Mouse (Mus musculus) naive thymus-derived CD4-positive, alpha-beta T cell, adult 5 months (primary cell): ENCODE results near the gene Elavl3. TPM values are rescaled to one million over a fixed set of nuclear protein-coding genes. Genes with fewer than 3 reads are reported as not detected.

ENCODE experiments used
- polyA plus RNA-seq: library from polyadenylated mRNA; unstranded; fragments of 100-300 nt; shearing (Covaris generic); gene quantifications from one replicate; pipeline ENCODE4 v1.2.1, GENCODE M21; 2017

Elavl3 gene
- polyA plus RNA-seq, result not detected

GRCm38 (mm10) chr9:22051958-22052254, at the start of gene Elavl3:
Gene Elavl3 (minus strand): TSS chr9:22052023.

GRCm38 (mm10) chr9:22098993-22099696, 47.3 kb upstream of the Elavl3 start, which contains the start of gene Cnn1:
Gene Cnn1 (plus strand): TSS chr9:22099216.

GRCm38 (mm10) chr9:22085022-22085834, 33.4 kb upstream of the Elavl3 start, which contains the start of gene Ecsit:
Gene Ecsit (minus strand): TSS chr9:22085438.

GRCm38 (mm10) chr9:22070791-22071573, 19.2 kb upstream of the Elavl3 start, which contains the start of the genes Gm49318 and Zfp653:
Gene Gm49318 (minus strand): TSS chr9:22071259.
Gene Zfp653 (minus strand): TSS chr9:22071376.

GRCm38 (mm10) chr9:22002194-22003162, 49.3 kb downstream of the Elavl3 start, which contains the start of the genes Ccdc151 and Prkcsh:
Gene Ccdc151 (minus strand): TSS chr9:22002634.
Gene Prkcsh (plus strand): TSS chr9:22002806.

GRCm38 (mm10) chr9:21989230-21990110, 62.4 kb downstream of the Elavl3 start, which contains the start of gene Rgl3:
Gene Rgl3 (minus strand): TSS chr9:21989446.

Other genes starting within 250 kb of the Elavl3 start
- gene Angptl8, start 216.5 kb downstream of the Elavl3 start, polyA plus RNA-seq, result not detected
- 1.3 TPM for gene Dock6, start 199.4 kb downstream of the Elavl3 start, polyA plus RNA-seq
- 9.3 TPM for gene Rab3d, start 133.8 kb downstream of the Elavl3 start, polyA plus RNA-seq
- gene Ccdc159, start 124.6 kb downstream of the Elavl3 start, polyA plus RNA-seq, result not detected
- gene Tmem205, start 124.5 kb downstream of the Elavl3 start, polyA plus RNA-seq, result not detected
- gene Plppr2, start 115.0 kb downstream of the Elavl3 start, polyA plus RNA-seq, result 0.40 TPM
- 5.6 TPM for gene Swsap1, start 96.3 kb downstream of the Elavl3 start, polyA plus RNA-seq
- not detected for gene Epor, start 88.5 kb downstream of the Elavl3 start, polyA plus RNA-seq
- gene Rgl3, start 62.6 kb downstream of the Elavl3 start, polyA plus RNA-seq, result not detected
- not detected for gene Ccdc151, start 49.4 kb downstream of the Elavl3 start, polyA plus RNA-seq
- 65.6 TPM for gene Prkcsh, start 49.2 kb downstream of the Elavl3 start, polyA plus RNA-seq
- gene Gm49318, start 19.2 kb upstream of the Elavl3 start, polyA plus RNA-seq, result not detected
- gene Zfp653, start 19.4 kb upstream of the Elavl3 start, polyA plus RNA-seq, result 32.1 TPM
- gene Ecsit, start 33.4 kb upstream of the Elavl3 start, polyA plus RNA-seq, result 39.9 TPM
- gene Cnn1, start 47.2 kb upstream of the Elavl3 start, polyA plus RNA-seq, result not detected
- 22.8 TPM for gene Elof1, start 65.1 kb upstream of the Elavl3 start, polyA plus RNA-seq
- gene Acp5, start 83.7 kb upstream of the Elavl3 start, polyA plus RNA-seq, result 256 TPM
- gene Pigyl, start 104.8 kb upstream of the Elavl3 start, polyA plus RNA-seq, result 14.0 TPM
- gene Zfp872, start 136.1 kb upstream of the Elavl3 start, polyA plus RNA-seq, result not detected
- 68.4 TPM for gene Zfp809, start 173.7 kb upstream of the Elavl3 start, polyA plus RNA-seq
- gene Zfp599, start 207.9 kb upstream of the Elavl3 start, polyA plus RNA-seq, result 0.88 TPM